Mouse (Mus musculus) lung, postnatal 10 days (tissue): Measurements from ENCODE around the gene Prss22.
A peak's percentile ranks its signal among the peaks of the same experiment; 100 is the strongest.
"Not testable (repeated sequence)": the region's sequence is repeated elsewhere in the genome, so short reads cannot be mapped to it uniquely, and the experiment has no call there.

Source experiments
- DNase-seq: peaks from one replicate; pipeline ENCODE4 v3.0.0; 2021

The Prss22 gene

GRCm38 (mm10) chr17:23993559-23994428 lies 4.1 kb downstream of the Prss22 start:
- peak; percentile 97 for DNase-seq

- DNase-seq = no peak
These were observed 4.9 kb downstream of the Prss22 start for GRCm38 (mm10) chr17:23992789-23993553.

- peak; percentile 57 for DNase-seq
These were observed 8.1 kb downstream of the Prss22 start for GRCm38 (mm10) chr17:23989802-23990201.

- no peak for DNase-seq
These were observed 12.9 kb downstream of the Prss22 start for GRCm38 (mm10) chr17:23984989-23985388.

- no peak for DNase-seq
These were observed 15.0 kb downstream of the Prss22 start for GRCm38 (mm10) chr17:23982912-23983311.

- DNase-seq = peak; percentile 38
These were observed 17.5 kb downstream of the Prss22 start, which contains the start of gene Prss30 for GRCm38 (mm10) chr17:23980297-23980909. TSS of gene Prss30 (minus strand) at chr17:23980566.

- DNase-seq = peak; percentile 21
These were observed 18.4 kb downstream of the Prss22 start for GRCm38 (mm10) chr17:23979471-23979870.

GRCm38 (mm10) chr17:23976665-23977064 lies 21.2 kb downstream of the Prss22 start:
- DNase-seq = no peak

- no peak for DNase-seq
These were observed 26.6 kb downstream of the Prss22 start for GRCm38 (mm10) chr17:23971315-23971714.

- DNase-seq = peak; percentile 86
These were observed 28.7 kb downstream of the Prss22 start for GRCm38 (mm10) chr17:23969231-23969630.

- DNase-seq = no peak
These were observed 29.1 kb downstream of the Prss22 start for GRCm38 (mm10) chr17:23968780-23969179.

GRCm38 (mm10) chr17:23966658-23967401 lies 31.1 kb downstream of the Prss22 start:
- peak; percentile 21 for DNase-seq

GRCm38 (mm10) chr17:23965805-23966425 lies 32.0 kb downstream of the Prss22 start:
- no peak for DNase-seq

GRCm38 (mm10) chr17:23961573-23962122 lies 36.3 kb downstream of the Prss22 start:
- DNase-seq = no peak

GRCm38 (mm10) chr17:23960084-23960738 lies 37.7 kb downstream of the Prss22 start:
- DNase-seq = peak; percentile 89

- no peak for DNase-seq
These were observed 42.7 kb downstream of the Prss22 start, which contains the start of gene Sbpl for GRCm38 (mm10) chr17:23955174-23955573. TSS of gene Sbpl (minus strand) at chr17:23955274.

GRCm38 (mm10) chr17:23950828-23951227 lies 47.1 kb downstream of the Prss22 start:
- not testable (repeated sequence) for DNase-seq

GRCm38 (mm10) chr17:23949068-23949467 lies 48.8 kb downstream of the Prss22 start:
- DNase-seq = no peak

- not testable (repeated sequence) for DNase-seq
These were observed 50.4 kb downstream of the Prss22 start for GRCm38 (mm10) chr17:23947486-23947885.
